Mouse (Mus musculus) lung, adult 18-20 months (tissue): ENCODE results near the gene Brsk2.
"Not testable (repeated sequence)": the region's sequence is repeated elsewhere in the genome, so short reads cannot be mapped to it uniquely, and the experiment has no call there.

Experiments
- DNase-seq, 2 experiments: peaks; one replicate each; pipeline ENCODE4 v3.0.0; 2022; ENCODE audit warnings: mixed read lengths in 2 of 2

Gene Brsk2

GRCm38 (mm10) chr7:141948906-141949798, at the start of gene Brsk2:
Brsk2 (plus strand) TSS chr7:141949751.
- peak; percentile 96 for DNase-seq

GRCm38 (mm10) chr7:141901825-141902224, 47.7 kb upstream of the Brsk2 start:
- DNase-seq: peak in 1 of 2 experiments; percentile 11

- DNase-seq: peak; percentile 99 to 100
Observed at GRCm38 (mm10) chr7:141902269-141902729, 47.3 kb upstream of the Brsk2 start.

- DNase-seq: no peak
Observed at GRCm38 (mm10) chr7:141902791-141903190, 46.8 kb upstream of the Brsk2 start.

GRCm38 (mm10) chr7:141908591-141908990, 41.0 kb upstream of the Brsk2 start:
- DNase-seq: no peak

- peak in 1 of 2 experiments; percentile 26 for DNase-seq
Observed at GRCm38 (mm10) chr7:141911305-141911704, 38.2 kb upstream of the Brsk2 start.

- no peak for DNase-seq
Observed at GRCm38 (mm10) chr7:141918407-141918806, 31.1 kb upstream of the Brsk2 start, which contains the start of gene Tollip. Tollip (minus strand) TSS chr7:141918507.

- not testable (repeated sequence) for DNase-seq
Observed at GRCm38 (mm10) chr7:141924121-141924520, 25.4 kb upstream of the Brsk2 start.

GRCm38 (mm10) chr7:141924917-141925316, 24.6 kb upstream of the Brsk2 start:
- peak; percentile 53 to 57 for DNase-seq

GRCm38 (mm10) chr7:141928642-141929041, 20.9 kb upstream of the Brsk2 start:
- DNase-seq: no peak

GRCm38 (mm10) chr7:141934128-141934898, 15.2 kb upstream of the Brsk2 start:
- DNase-seq: no peak

- no peak for DNase-seq
Observed at GRCm38 (mm10) chr7:141934951-141935350, 14.6 kb upstream of the Brsk2 start.

- DNase-seq: no peak
Observed at GRCm38 (mm10) chr7:141943444-141943843, 6.1 kb upstream of the Brsk2 start.

- no peak for DNase-seq
Observed at GRCm38 (mm10) chr7:141945927-141946326, 3.6 kb upstream of the Brsk2 start.

- no peak for DNase-seq
Observed at GRCm38 (mm10) chr7:141947512-141947911, 2.0 kb upstream of the Brsk2 start.

- no peak for DNase-seq
Observed at GRCm38 (mm10) chr7:141948045-141948444, 1.5 kb upstream of the Brsk2 start.

GRCm38 (mm10) chr7:141949799-141950103, 200 bp downstream of the Brsk2 start:
- DNase-seq: no peak

GRCm38 (mm10) chr7:141950104-141951013, 808 bp downstream of the Brsk2 start:
- no peak for DNase-seq

- DNase-seq: no peak
Observed at GRCm38 (mm10) chr7:141951821-141952220, 2.3 kb downstream of the Brsk2 start.

- DNase-seq: no peak
Observed at GRCm38 (mm10) chr7:141952920-141953319, 3.4 kb downstream of the Brsk2 start.

- DNase-seq: no peak
Observed at GRCm38 (mm10) chr7:141953616-141954015, 4.1 kb downstream of the Brsk2 start.

GRCm38 (mm10) chr7:141955565-141956173, 6.1 kb downstream of the Brsk2 start:
- DNase-seq: no peak
